Mouse (Mus musculus) adrenal gland, adult 8-10 months (tissue): ENCODE measurements around the gene Fam131a. TPM values are rescaled to one million over a fixed set of nuclear protein-coding genes. Genes with fewer than 3 reads are reported as not detected.

ENCODE experiments used
- DNase-seq: peaks from one replicate; pipeline ENCODE4 v3.0.0; 2022
- total RNA-seq, 4 experiments: library from RNA; stranded (reverse); gene quantifications; 2 replicates each; pipeline ENCODE4 v1.2.4; 2022

Gene Fam131a
- total RNA-seq, 4 experiments from 2014 or later, result 15.1 to 24.4 (median 19.7) TPM

DNA sequence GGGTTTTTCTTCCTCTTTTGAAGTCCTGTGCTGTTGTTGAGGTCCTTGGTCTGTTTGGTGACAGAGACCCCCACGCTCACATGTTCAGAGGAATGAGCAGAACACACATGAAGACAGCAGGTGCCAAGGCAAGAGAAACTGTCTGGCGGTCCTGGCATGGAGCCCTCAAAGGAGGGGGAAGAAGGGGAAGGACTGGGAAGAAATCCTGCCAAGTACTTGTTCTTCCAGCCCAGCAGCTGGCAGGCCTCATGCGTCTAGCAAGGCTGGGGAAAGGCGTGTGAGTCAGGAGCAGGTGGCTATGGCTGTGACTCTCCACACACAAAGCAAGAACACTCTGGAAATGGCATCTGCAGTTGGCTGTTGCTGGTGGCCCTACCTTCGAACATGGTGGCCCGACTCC is 53.6 kb downstream of the Fam131a start:
- DNase-seq, result no peak

DNA sequence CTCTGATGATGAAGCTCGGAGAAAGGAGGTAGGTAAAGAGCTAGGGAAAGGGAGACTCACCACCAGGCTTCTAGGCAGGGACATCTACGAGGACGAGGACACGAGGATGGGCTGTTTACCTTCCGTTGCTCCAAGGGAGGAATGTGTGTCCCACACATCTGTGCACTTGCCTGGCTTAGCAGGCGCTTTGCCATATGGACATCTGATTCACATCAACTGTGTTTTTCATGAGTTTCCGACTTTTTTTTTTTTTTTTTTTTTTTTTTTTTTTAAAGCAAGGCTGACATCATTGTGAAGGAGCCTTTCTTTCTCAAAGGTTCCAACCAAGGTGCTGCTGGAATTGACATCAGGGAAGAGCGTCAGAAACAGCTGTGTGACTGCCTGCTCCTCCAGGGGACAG is 57.5 kb downstream of the Fam131a start:
- no peak for DNase-seq

Other genes with a start within 250 kb of the Fam131a start
- 10 to 100 TPM; 62.4 to 72.6 (median 66.0) TPM for gene Eif2b5, start 194.4 kb upstream of the Fam131a start, total RNA-seq
- 10 to 100 TPM; 34.1 to 55.2 (median 45.5) TPM for gene Dvl3, start 176.3 kb upstream of the Fam131a start, total RNA-seq
- gene Ap2m1, start 157.8 kb upstream of the Fam131a start, total RNA-seq, result 100 to 1,000 TPM; 273 to 406 (median 325) TPM
- 100 to 1,000 TPM in 2 of 4 experiments, 10 to 100 TPM in 2; 80.8 to 118 (median 97.5) TPM for gene Abcf3, start 144.7 kb upstream of the Fam131a start, total RNA-seq
- gene Vwa5b2, start 103.8 kb upstream of the Fam131a start, total RNA-seq, result 1 to 10 TPM in 3 of 4 experiments, under 1 TPM in 1; 0.87 to 4.9 (median 2.7) TPM
- gene Eef1akmt4, start 81.6 kb upstream of the Fam131a start, total RNA-seq, result 1 to 10 TPM; 7.3 to 9.5 (median 8.8) TPM
- not detected for gene Gm49333, start 81.6 kb upstream of the Fam131a start, total RNA-seq
- gene Alg3, start 81.5 kb upstream of the Fam131a start, total RNA-seq, result 10 to 100 TPM; 22.3 to 30.0 (median 25.4) TPM
- 10 to 100 TPM; 28.9 to 62.9 (median 41.8) TPM for gene Camk2n2, start 72.0 kb upstream of the Fam131a start, total RNA-seq
- 10 to 100 TPM; 11.0 to 45.0 (median 23.8) TPM for gene Ece2, start 63.4 kb upstream of the Fam131a start, total RNA-seq
- 100 to 1,000 TPM; 261 to 301 (median 279) TPM for gene Psmd2, start 41.6 kb upstream of the Fam131a start, total RNA-seq
- 100 to 1,000 TPM; 347 to 386 (median 375) TPM for gene Eif4g1, start 24.9 kb upstream of the Fam131a start, total RNA-seq
- gene Polr2h, start 24.4 kb downstream of the Fam131a start, total RNA-seq, result 10 to 100 TPM; 44.3 to 56.0 (median 51.0) TPM
- 10 to 100 TPM; 44.5 to 52.2 (median 47.6) TPM for gene Clcn2, start 24.5 kb downstream of the Fam131a start, total RNA-seq
- gene Chrd, start 39.9 kb downstream of the Fam131a start, total RNA-seq, result 10 to 100 TPM; 10.2 to 30.3 (median 20.0) TPM
- gene Thpo, start 41.3 kb downstream of the Fam131a start, total RNA-seq, result 1 to 10 TPM; 2.3 to 3.1 (median 2.7) TPM